Mouse (Mus musculus) v-Abl transformed pro-B cells (cell line): ENCODE measurements around the gene Odf3l2.

ENCODE experiments used
- in situ Hi-C, 2 experiments: fragments of 400-800 bp; cut with MboI; formaldehyde crosslinking; loops; one replicate each; pipeline ENCODE4 v1.15.1; 2025; ENCODE audit not compliant: unreplicated experiment in 2 of 2

Gene Odf3l2

DNA sequence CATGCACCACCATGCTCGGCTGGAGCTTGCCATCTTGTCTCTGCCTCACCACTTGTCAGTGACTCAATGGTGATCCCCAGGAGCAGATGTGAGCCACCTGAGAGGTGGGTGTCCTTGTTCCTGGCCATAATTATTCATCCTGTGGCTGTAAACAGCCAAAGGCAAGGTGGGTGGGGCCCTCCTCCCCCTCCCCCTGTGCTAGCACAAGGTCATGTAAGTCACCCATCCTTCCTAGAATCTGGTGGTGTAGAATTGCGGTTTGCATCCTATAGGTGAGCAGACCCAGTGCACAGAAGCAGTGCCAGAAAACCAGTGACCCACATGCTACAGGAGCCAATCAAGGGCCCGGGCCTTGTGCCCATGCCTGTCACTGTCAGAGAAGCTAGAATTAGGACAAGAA, 27.5 kb upstream of the Odf3l2 start:
- in situ Hi-C loops = no loop called here

DNA sequence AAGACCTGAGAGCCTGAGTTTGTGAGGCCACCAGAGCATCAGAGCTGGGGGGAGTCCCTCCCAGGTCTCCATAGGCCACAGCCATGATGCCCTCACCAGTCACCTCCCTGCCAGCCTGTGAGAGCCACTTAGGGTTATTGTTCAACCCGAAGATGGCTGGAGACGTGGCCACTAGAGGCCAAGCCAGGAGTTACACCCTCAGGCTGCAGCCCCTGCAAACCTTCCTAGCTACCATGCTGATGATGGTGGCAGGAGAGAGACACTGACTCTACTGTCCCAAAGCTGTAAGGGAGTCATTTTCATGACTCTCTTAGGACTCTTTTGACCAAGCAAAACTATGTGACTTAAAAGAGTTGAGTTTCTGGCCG, 26.5 kb upstream of the Odf3l2 start:
- in situ Hi-C loops = no loop called here

DNA sequence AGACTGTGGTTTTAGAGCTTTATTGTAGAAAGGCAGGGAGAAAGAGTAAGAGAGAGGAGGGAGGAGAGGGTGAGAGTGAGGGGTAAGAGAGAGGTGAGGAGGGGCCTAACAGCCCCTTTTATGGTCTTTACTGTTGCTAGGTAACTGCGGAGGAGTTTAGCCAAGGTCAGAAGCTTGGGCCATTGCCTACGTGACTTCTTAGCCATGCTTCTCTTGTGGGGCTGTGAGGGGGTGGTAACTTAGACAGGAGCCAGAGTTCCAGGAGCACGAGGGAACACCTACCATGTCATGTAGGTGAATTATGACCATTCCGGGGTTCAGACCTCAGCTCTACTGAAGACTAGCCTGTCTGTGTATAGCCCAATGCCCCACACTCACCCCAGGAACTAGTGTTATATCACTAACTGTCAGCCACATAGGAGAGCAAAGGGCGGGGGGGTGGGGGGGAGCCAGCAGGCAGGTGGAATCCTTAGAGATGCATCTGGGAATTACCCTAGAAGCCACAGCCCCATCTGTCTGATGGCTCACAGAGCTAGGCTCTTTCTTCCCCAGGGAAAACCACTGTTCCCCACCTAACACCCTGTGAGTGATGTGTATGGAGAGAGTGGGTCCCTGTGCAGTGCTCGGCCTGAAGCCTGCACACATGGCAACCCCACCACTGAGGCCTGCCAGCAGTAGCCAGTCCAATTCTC, 26.0 kb upstream of the Odf3l2 start:
- in situ Hi-C loops = no loop called here

DNA sequence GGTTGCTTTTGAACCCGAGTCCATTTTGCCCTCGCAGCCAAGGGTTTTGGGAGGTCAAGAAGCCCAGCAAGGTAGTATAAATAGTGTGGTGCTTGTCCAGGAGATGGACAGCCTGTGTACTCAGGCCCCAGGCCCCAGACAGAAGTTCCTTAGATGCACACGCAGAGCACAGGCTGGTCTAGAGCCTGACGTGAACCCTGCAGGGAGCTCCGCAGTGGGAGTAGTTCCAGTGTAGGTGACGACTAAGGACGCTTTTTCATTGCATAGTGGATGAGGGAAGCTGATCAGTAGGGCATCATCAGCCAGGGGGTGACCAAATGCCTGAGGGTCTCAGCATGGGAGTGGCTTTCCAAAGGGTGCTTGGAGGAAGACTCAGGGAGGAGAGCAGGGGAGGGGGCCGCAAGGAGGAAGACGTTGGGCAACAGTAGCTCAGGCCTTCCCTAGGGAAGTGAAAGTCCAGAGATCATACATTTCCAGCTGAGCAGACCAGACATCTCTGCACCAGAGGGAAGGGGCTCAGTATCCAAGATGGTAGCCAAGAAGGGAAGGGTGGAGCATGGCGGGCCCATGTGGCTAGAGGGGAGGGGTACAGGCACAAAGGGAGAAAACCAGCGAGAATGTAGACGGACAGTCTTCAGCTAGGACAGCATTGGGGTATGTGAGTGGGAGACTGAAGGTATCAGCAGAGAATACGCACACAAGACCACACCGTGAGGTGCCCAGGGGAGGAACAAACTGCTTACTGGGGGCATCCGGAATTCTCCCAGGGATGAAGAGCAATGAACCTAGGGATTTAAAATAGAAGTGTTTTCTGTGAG, 24.7 kb upstream of the Odf3l2 start:
- in situ Hi-C loops = no loop called here

DNA sequence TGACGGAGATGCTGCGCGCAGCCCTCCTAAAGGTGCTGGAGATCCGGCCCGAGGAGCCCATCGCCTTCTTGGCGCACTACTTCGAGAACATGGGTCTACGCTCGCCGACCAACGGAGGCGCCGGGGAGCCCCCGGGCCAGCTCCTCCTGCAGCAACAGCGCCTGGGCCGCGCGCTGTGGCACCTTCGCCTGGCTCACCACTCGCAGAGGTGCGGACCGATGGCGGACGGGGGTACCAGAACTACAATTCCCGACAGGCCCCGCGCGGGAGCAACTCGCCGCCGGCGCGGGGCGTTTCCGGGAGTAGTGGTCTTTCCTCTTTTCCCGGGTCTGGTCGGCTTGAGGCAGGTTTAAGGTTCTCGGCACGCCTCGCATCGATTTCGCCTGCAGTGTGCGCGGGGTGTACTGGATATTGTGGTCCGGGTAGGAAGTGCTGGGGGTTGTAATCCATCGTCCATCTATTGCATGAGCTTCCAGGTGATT, 24.1 kb upstream of the Odf3l2 start:
- in situ Hi-C loops = no loop called here

DNA sequence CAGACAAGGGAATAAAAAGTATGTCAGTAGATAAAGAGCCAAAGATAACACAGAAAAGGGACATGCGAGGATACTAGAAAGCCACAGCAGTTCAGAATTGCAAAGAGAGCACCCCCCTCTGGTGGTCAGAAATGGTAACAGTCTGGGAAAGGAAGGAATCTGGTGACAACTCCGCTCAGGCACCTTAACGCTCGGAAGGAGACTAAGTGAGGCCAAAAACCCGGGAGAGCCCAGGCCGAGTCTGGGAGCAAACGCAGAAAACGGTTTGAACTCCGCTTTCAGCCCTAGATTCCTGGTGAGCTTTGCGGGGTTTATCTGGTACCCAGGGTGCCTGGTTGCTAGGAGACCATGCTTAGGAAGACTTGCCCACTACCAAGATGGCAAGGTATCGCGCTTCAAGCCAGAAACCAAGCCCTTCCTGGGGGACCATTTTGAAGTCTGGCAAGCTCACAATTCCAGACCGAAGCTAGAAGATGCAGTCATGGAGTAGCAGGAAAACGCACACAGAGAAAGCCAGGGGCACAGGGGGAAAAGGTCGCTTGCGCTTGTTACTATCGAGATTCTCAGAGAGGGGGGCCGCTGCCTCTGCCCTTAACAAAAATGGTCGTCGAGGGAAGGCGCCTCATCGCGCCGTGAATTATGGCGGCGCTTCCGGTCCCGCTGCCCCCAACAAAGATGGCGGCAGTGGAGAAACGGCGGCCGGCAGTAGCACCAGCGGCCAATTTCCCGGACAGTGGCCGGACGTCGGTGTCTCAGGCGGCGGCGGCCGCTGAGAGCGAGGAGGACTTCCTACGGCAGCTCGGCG, 23.4 kb upstream of the Odf3l2 start, which contains the start of gene Tpgs1:
Gene Tpgs1, plus strand, starts transcription at position 599 of the 805 bp plus-strand sequence.
- in situ Hi-C loops = no loop called here

DNA sequence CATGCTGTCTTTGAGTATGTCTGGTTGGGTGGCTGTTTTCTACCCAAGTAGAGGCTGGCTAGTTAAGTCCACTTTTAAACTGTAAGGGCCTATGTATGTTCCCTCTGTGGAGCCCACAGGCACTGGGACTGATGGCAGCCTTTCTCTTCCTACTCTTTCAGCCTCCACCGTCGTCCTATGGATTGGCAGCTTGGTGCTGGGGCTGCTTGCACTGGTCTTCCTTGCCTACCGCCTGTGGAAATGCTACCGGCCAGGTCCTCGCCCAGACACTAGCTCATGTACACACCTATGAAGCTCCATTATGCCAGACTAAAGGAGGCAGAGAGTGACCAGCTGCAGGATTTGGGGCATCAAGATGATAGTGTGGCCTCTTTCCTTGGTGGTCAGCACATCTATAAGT, 22.5 kb upstream of the Odf3l2 start:
- in situ Hi-C loops = no loop called here

DNA sequence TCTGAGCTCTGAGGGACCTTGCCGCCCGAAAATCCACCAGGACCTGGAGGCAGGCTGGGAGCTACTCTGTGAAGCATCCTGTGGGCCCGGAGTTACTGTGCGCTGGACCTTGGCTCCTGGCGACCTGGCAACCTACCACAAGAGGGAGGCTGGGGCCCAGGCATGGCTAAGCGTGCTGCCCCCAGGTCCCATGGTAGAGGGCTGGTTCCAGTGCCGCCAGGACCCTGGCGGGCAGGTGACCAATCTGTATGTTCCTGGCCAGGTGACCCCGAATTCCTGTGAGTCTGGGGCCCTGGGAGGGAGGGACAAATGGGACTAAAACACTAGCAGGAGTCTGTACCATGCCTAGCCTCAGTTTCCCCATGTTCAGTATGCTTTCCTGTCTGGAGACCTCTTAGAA, 21.0 kb upstream of the Odf3l2 start:
- in situ Hi-C loops = no loop called here

DNA sequence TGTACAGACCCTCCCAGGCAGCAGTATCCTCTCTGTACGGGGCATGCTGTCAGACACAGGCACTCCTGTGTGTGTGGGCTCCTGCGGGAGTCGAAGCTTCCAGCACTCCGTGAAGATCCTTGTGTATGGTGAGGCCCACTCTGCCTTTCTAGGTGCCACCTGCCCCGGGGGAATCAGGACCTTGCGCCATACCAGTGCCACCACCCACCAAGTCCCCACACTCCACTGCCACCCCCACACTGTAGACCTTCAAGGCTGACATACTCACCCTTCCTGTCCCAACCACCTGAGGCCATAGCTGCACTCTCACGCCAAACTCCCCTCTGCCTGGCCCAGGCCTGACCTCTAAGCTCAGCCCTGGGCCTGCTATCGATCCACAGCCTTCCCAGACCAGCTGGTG, 19.5 kb upstream of the Odf3l2 start:
- in situ Hi-C loops = no loop called here

DNA sequence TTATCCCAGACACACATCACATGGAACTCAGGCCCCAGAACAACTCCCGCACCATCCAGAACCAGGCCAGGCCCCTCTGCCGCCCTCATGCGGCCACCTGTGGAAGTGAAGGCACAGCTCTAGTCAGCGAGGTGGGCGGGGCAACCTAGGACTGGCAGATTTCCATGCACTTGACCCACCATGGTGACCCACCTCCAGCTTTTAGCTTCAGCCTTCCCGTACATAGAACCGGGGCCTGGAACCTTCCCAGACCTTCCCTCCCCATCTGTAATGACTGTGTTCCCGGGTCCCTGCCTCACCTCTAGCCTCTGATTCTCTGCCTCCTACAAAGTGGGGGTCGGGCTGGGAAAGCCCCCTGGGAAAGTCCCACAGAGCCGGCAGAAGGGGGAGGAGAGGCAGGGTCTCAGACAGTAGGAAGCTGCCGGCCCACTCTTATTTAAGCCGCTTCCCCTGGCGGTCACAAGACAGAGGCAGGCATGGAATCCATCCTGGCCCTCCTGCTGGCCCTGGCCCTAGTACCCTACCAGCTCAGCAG, 18.7 kb upstream of the Odf3l2 start, which contains the start of gene Madcam1:
Gene Madcam1, plus strand, starts transcription at position 429 of the 535 bp plus-strand sequence.
- in situ Hi-C loops = no loop called here

DNA sequence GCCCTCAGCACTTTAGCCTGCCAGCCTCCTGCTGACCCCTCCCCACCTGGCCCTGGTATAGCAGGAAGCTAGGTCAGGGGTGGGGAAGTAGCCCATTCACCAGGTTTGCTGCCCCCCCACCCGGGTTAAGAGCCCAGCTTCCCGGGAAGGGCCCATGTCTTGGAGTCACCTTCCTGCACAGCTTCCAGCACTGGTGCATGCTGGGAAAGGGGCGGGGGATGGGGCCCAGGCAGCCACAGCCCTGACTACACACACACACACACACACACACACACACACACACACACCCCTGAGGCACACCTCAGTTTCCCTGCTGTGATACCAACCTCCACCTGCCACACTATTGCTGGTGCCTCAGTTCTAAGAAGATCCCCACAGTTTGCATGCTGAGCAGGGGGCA, 16.3 kb upstream of the Odf3l2 start:
- in situ Hi-C loops = no loop called here

DNA sequence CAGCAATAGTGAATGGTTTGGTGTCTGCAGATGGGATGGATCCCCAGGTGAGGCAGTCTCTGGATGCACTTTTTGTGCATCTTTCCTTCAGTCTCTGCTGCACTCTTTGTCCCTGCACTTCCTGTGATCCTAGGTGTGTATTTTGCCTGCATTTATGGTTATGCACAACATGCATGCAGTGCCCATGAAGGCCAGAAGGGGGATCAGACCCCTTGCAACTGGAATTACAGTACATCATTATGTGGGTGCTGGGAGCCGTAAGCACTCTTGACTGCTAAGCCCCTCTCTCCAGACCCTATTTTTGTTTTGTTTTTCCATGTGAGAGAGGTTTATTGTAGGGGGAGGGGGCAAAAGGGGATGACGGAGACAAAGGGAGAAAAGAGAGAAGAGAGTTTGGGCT, 14.8 kb upstream of the Odf3l2 start:
- in situ Hi-C loops = no loop called here

DNA sequence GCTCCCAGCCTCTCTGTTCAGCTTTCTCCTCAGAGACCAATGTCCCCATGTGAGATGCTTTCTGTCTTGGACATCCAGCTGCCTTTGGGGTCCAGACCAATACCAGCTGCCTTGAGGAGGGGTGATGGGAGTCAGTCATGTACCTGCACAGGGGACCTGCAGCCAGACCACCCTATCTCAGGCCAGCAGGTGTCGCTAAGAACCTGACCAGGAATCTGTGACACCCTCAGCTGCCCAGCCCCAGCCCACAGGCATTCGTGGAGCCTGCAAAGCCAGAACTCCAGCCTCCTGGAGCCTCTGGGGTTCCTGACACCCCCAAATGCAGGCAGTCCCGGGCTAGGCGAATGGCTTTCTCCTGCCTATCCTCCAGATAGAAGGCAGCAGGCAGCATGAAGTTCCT, 13.3 kb upstream of the Odf3l2 start:
- in situ Hi-C loops = loop anchor here in 1 of 2 experiments (5.0 to 10.0 kb wide), 2 partner anchors 57 to 404 kb away; no protein-coding TSS in a partner anchor

DNA sequence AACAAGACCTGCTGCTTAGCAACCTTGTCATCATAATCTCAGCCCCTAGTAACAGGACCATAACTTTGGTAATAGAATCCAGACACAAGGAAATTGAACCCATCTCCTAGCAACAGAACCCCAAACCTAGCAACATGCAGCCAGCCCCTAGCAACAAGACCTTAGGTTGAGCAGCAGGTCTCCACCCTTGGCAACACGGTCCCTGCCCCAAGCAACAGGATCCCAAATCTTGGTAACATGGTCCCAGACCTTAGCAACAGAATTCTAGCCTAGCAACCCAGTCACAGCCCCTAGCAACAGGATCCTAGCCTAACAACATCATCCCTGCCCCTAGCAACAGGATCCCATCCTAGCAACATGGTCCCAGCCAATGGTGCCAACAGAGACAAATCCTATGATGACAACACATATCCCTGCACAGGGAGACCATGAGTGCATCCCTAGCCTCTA, 9.4 kb upstream of the Odf3l2 start:
- in situ Hi-C loops = loop anchor here (5.0 to 10.0 kb wide), 3 partner anchors 53 to 400 kb away; no protein-coding TSS in a partner anchor

DNA sequence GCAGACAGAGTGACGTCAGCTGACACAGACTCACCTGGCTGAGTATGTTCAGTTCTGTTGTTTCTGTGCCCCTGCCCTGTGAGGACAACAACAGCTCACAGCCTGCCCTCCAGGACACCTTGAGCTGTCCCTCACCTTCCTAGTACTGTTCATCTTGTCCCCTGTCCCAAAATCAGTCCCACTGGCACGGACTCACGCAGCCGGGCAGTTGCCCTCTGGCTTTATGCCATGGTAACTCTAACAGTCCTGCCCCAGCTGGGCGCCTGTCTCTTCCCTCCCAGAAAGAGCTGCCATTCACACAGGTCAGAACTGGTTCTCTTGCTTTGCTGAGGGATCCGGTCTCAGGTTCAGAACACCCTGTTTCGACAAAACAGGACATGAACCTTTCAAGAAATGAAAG, 7.3 kb upstream of the Odf3l2 start:
- in situ Hi-C loops = loop anchor here (5.0 to 10.0 kb wide), 2 partner anchors 70 to 398 kb away; no protein-coding TSS in a partner anchor

DNA sequence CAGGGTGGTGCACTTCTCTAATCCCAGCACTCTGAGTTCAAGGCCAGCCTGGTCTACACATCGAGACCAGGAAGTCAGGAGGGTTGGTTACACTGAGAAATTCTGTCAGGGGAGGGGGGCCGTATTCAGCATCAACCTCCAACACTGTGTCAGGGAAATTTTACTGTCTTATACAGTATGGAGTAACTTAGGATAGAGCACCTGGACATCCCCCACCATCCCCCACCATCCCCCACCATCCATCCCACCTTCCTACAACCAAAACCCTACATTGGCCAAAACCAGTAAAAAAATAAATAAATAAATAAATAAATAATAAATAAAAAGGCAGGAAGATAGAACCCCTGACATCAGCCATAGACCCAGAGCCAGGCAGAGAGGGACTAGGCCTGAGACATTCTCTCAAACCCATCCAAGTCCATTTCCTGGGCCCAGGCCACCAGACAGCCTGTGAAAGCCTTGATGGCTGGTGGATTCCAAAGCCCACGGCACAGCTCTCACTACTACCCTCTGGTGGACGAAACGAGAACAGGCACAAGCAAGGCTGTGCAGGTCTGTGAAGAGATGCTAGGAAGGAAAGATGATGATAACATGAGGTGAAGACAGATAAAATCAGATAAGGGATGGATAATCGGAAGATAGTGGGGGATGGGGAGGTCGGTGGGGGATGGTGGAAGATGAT, 3.7 kb upstream of the Odf3l2 start:
- in situ Hi-C loops = loop anchor here (10.0 to 25.0 kb wide), 2 partner anchors 887 to 894 kb away; partner anchors contain the start of gene Ccdc105 (in 2 of the 2)

DNA sequence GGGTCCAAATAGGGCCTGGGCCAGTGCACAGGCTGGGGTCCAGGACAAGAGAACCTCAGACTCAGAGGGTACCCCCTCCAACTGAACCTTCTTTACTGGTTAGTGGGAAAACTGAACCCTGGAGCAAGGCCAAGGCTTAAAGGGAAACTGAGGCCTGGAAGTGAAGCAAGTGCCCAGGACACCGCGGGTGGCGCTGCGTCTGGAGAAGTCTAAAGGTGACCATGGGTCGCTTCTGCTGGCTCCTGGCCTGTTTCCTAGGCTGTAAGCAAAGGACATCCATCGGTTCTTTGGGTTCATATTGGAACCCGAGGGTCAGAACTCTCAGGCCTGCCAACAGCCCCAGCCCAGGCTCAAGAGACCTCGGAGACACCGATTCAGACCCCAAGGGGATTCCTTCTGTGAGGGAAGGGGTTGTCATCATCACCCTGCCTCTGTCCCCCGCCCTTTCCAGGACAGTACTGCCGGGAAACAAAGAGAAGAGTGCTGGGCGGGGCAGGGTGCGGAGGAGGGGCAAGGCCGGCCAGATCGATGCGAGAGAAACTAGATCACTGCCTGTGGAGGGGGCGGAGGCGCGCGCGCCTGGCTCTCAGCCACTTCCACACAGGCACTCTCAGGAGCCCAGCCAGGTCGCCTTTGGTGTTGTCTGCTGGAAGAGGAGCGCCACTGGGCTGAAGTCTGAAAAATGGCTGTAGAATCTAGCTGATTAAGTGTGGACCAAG, 6.9 kb downstream of the Odf3l2 start:
- in situ Hi-C loops = loop anchor here in 1 of 2 experiments (25.0 kb wide), 1 partner anchor 876 kb away; the partner anchor contains the start of gene Ccdc105

DNA sequence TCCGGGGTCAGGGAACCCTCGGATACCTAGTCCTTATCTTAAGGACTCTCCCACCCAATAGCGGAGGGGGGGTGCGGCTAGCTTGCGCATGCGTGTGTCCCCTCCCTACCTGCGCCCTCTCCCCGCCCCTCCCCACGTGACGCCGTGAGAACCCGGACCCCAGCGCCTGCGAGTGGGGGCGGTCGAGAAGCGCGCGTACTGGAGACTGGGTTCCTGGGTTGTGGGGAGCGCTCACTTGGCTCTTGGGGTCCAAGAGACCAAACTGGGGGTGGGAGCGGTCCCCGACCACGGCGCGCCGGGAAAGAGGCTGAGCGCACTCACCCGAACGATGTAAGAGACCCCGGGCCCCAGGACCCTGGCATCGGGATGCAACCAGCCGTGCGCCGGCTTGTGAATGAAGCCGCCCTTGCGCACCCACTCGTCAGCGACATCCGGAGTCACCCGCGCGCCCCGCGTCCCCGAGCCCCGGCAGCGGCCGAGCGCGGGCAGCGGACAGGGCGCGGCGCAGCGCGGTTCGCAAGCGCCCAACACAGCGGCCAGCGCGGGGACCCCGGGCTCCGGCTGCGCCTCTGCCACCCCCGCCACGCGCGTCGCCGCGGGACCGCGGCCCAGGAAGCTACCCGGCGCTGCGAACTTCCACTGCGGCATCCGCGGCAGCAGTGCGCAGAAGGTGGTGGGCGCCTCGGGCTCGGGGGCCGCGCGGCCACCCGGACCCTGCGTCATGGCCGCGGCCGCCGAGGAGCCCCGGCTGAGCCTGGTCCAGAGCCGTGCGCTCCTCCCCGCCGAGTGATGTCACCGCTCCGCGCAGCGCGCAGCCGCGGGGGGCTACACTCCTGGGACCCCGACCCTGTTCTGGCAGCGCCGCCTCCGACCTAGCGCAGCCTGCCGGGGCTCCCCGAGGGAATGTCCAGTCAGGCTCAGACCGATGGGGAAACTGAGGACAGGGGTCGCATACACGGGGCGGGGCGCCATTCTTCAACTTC, 8.1 kb downstream of the Odf3l2 start, which contains the start of gene Shc2:
Gene Shc2, minus strand, starts transcription at position 791 of the 983 bp plus-strand sequence.
- in situ Hi-C loops = loop anchor here in 1 of 2 experiments (25.0 kb wide), 1 partner anchor 875 kb away; the partner anchor contains the start of gene Ccdc105
